Mouse (Mus musculus): ENCODE results near the gene Ccdc188. TPM values are rescaled to one million over a fixed set of nuclear protein-coding genes. Genes with fewer than 3 reads are reported as not detected.

Ccdc188 gene
- polyA plus RNA-seq, 1 experiment from 2014 or later = not detected

DNA sequence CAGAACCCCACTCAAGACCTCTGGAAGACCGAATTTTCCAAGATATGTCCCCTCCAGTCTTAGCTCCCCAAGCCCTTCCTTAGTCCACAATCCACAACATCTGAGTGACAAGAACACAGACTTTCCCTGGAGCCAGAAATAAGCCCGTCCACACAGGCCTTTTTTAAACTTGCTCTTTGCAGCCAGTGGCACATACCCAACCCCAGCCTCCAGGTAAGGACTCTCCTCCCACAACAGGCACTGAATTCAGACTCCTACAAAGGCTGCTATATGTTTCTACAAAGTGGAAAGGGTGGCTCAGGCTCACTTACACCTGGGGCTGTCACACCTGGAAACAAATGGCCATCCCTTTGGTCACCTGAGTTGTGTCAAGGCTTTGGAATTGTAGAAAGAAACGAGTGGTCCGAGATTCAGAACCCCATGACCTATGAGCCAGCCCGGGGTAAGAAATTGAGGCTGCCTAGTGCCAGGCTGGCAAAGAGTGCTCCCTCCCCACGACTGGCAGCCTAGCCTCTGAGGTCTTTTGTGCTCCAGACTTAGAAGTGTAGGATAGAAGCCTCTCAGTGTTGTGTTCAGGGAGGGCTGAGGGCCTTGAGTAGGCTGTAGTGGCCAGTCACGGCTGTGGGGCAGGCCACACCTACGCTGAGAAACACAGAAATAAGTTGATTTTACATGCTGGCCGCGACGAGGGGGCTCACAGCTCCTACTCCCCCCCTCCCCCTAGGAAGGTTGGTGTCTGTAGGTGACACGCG is 16.4 kb downstream of the Ccdc188 start:
- Histone ChIP-seq H3K4me2 (ENCODE audit: low read length) (peak overlapping the region; percentile 86), H3K27ac (ENCODE audit: low read depth) (peak overlapping the region; percentile 89; the same call in 1 of the 2 replicates), H3K9me3 (ENCODE audit: control insufficient read depth, low read length) (no peaks in the 10 kb centered on the region), H3K36me3 (ENCODE audit: control insufficient read depth, insufficient read depth, low read length) (peaks cover 14% of the 10 kb centered on the region), H3K4me3 (ENCODE audit: low read depth, low read length) (peak overlapping the region; percentile 88), H3K4me1 (replicated peaks; ENCODE audit: control insufficient read depth, insufficient read depth, low read length) (peaks cover 30% of the 10 kb centered on the region), H3K9ac (ENCODE audit: low read length) (peak overlapping the region; percentile 83), H3K27me3 (replicated peaks; ENCODE audit: control insufficient read depth, insufficient read depth, low read length) (no peaks in the 10 kb centered on the region)
- 16% methylated on average over 13 of the region's 13 CpGs for WGBS
- ATAC-seq (replicated peaks; ENCODE audit: low FRiP score, low TSS enrichment, low read depth) (peak; percentile 1; the same call in 1 of the 2 replicates), DNase-seq (ENCODE audit: low spot score) (no peak)

DNA sequence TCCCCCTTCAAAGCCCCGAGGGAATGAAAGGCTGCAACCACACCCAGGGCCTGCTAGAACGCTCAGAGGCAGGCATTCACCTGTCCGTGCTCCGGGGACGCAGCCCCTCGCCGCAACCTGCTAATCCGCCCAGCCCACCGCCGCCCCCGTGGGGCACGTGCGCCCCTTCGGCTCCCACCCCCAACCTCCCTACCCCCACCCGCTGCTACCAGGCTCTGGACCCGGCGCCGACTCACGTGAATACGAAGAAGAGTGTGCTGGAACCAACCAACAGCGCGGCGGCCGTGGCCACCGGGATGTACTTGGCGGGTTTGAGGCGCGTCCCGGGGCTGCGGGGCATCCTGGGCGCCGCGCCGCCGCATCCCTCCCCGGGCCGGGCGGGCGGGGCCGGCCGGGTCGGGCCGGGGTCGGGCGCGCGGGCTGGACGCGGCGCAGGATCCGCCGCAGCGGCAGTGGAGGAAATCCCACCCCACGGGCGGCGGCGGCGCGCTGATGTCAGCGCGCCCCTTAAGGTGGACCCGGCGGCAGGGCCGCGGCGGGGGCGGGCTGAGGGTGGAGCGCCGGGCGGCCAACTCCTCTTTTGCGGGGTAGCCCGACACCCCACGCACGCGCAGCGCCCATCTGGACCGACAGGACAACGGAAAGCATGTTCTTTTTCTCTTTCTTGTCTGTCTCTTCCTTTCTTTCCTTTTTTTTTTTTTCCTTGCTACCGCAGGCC is 17.2 kb downstream of the Ccdc188 start, which contains the start of gene Zdhhc8:
TSS of gene Zdhhc8 (minus strand) at position 466 of the 718 bp plus-strand sequence.
- H3K27me3 ChIP-seq (replicated peaks; ENCODE audit: control insufficient read depth, insufficient read depth, low read length) = no peaks in the 10 kb centered on the region
- peaks cover 22% of the 10 kb centered on the region for H3K36me3 ChIP-seq (ENCODE audit: control insufficient read depth, insufficient read depth, low read length)
- H3K4me1 ChIP-seq (replicated peaks; ENCODE audit: control insufficient read depth, insufficient read depth, low read length) = peaks cover 24% of the 10 kb centered on the region
- H3K9ac ChIP-seq (ENCODE audit: low read length) = peak within 1 kb of the TSS; percentile 83
- H3K4me2 ChIP-seq (ENCODE audit: low read length) = peak within 1 kb of the TSS; percentile 86
- no peaks in the 10 kb centered on the region for H3K9me3 ChIP-seq (ENCODE audit: control insufficient read depth, low read length)
- ATAC-seq (replicated peaks; ENCODE audit: low FRiP score, low TSS enrichment, low read depth) = peak; percentile 70
- peak within 1 kb of the TSS; percentile 88 for H3K4me3 ChIP-seq (ENCODE audit: low read depth, low read length)
- under 1% methylated on average over 55 of the region's 79 CpGs for WGBS
- H3K27ac ChIP-seq (ENCODE audit: low read depth) = peak within 1 kb of the TSS; percentile 89
- DNase-seq (ENCODE audit: low spot score) = peak; percentile 84

DNA sequence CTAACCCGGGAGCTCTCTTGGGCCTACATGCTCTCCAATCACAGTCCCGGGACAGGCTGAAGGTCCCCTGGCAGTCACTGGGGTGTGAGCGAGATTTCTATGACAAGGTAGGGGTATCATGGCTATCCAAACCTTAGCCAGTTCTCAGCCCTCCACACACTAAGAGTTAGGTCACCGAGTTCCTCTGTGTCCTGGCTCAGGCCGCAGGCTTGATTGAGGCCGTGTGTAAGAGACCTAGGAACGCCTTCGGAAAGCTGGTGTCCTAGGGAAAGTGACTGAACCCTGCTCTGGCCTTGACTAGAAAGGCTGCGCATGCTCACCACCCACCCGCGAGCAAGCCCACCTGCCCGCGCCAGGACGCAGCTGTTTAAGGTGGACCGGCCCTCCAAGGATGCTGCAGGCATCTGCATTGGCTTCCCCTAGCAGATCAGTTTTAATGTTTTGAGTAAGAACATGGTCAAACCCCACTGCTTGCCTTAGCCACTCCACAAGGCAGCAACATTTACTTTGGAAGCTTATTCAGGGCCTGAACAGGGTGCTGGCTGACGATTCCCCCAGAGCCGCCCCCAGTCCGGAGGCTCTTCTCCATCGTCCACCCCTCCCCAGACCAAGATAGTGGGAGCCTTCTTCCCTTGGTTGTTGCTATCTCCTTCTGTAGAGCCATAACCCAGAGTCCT is 17.8 kb downstream of the Ccdc188 start:
- peak overlapping the region; percentile 83 for H3K9ac ChIP-seq (ENCODE audit: low read length)
- peak overlapping the region; percentile 88 for H3K4me3 ChIP-seq (ENCODE audit: low read depth, low read length)
- peaks cover 22% of the 10 kb centered on the region for H3K4me1 ChIP-seq (replicated peaks; ENCODE audit: control insufficient read depth, insufficient read depth, low read length)
- H3K36me3 ChIP-seq (ENCODE audit: control insufficient read depth, insufficient read depth, low read length) = peaks cover 28% of the 10 kb centered on the region
- peak overlapping the region; percentile 89 for H3K27ac ChIP-seq (ENCODE audit: low read depth)
- peak overlapping the region; percentile 86 for H3K4me2 ChIP-seq (ENCODE audit: low read length)
- H3K27me3 ChIP-seq (replicated peaks; ENCODE audit: control insufficient read depth, insufficient read depth, low read length) = no peaks in the 10 kb centered on the region
- 4% methylated on average over 19 of the region's 19 CpGs for WGBS
- H3K9me3 ChIP-seq (ENCODE audit: control insufficient read depth, low read length) = no peaks in the 10 kb centered on the region
- DNase-seq (ENCODE audit: low spot score) (peak; percentile 83), ATAC-seq (replicated peaks; ENCODE audit: low FRiP score, low TSS enrichment, low read depth) (peak; percentile 70)

DNA sequence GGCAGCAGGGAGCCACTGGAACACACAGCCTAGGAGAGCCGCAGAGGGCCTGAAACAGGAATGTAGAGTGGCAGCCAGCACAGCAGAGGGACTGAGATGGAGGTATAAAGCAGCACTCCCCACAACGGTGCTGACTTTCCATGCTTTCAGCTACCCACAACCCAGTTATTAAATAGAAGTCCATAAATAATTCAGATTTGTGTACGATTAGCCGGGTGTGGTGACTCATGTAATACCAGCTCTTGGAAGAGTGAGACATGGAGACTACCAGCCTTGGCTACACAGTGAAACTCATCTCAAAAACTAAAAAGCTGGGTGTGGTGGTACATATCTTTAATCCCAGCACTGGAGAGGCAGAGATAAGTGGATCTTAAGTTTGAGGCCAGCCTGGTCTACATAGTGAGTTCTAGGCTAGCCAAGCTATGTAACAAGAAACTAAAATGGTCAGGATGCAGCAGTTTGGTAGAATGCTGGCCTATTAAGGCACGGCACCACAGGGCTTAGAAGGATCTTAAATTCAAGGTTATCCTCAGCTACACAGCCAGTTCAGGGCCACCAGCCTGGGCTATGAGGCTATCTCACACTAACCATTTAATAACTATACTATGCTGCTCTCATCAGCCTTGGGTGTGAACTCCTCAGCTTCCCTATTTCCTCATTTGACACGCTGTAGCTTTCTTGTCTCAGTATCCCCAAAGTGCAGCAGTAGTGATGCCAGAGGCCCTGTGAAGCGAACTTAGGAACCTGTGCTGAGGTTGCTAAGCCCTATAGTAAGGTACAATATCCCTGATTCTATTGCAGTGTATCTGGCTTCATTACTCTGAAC is 19.2 kb downstream of the Ccdc188 start:
- Histone ChIP-seq H3K27ac (ENCODE audit: low read depth) (no peak overlapping the region), H3K4me3 (ENCODE audit: low read depth, low read length) (no peak overlapping the region), H3K9me3 (ENCODE audit: control insufficient read depth, low read length) (no peaks in the 10 kb centered on the region), H3K9ac (ENCODE audit: low read length) (no peak overlapping the region), H3K36me3 (ENCODE audit: control insufficient read depth, insufficient read depth, low read length) (peaks cover 42% of the 10 kb centered on the region), H3K4me1 (replicated peaks; ENCODE audit: control insufficient read depth, insufficient read depth, low read length) (peaks cover 22% of the 10 kb centered on the region), H3K27me3 (replicated peaks; ENCODE audit: control insufficient read depth, insufficient read depth, low read length) (no peaks in the 10 kb centered on the region), H3K4me2 (ENCODE audit: low read length) (no peak overlapping the region)
- ATAC-seq (replicated peaks; ENCODE audit: low FRiP score, low TSS enrichment, low read depth) (no peak), DNase-seq (ENCODE audit: low spot score) (no peak)
- 67% methylated on average over 7 of the region's 7 CpGs for WGBS

DNA sequence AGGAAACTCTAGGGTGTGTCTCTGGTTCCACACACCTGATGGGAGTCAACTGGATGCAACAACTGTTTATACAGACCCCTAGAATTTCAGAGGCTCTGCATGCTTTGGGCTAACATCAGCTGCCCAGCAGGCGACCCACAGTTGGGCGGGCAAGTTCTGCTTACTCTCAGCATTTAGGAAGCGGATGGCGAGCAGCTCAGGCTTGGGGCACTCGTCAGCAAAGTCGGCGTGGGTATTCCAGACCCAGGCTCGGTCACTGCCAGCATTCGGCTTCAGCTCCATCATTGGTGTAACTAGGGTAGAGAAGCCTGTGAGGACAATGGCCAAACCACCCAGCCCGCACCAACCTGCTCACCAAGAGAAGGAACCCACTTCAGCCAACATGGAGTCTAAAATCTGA is 23.9 kb downstream of the Ccdc188 start:
- no peak overlapping the region for H3K4me2 ChIP-seq (ENCODE audit: low read length)
- no peaks in the 10 kb centered on the region for H3K27me3 ChIP-seq (replicated peaks; ENCODE audit: control insufficient read depth, insufficient read depth, low read length)
- no peak for DNase-seq (ENCODE audit: low spot score)
- H3K27ac ChIP-seq (ENCODE audit: low read depth) = no peak overlapping the region
- H3K9me3 ChIP-seq (ENCODE audit: control insufficient read depth, low read length) = no peaks in the 10 kb centered on the region
- no peak overlapping the region for H3K9ac ChIP-seq (ENCODE audit: low read length)
- peaks cover 7% of the 10 kb centered on the region for H3K4me1 ChIP-seq (replicated peaks; ENCODE audit: control insufficient read depth, insufficient read depth, low read length)
- H3K36me3 ChIP-seq (ENCODE audit: control insufficient read depth, insufficient read depth, low read length) = peaks cover 89% of the 10 kb centered on the region
- H3K4me3 ChIP-seq (ENCODE audit: low read depth, low read length) = no peak overlapping the region
- 91% methylated on average over 10 of the region's 10 CpGs for WGBS
- no peak for ATAC-seq (replicated peaks; ENCODE audit: low FRiP score, low TSS enrichment, low read depth)

DNA sequence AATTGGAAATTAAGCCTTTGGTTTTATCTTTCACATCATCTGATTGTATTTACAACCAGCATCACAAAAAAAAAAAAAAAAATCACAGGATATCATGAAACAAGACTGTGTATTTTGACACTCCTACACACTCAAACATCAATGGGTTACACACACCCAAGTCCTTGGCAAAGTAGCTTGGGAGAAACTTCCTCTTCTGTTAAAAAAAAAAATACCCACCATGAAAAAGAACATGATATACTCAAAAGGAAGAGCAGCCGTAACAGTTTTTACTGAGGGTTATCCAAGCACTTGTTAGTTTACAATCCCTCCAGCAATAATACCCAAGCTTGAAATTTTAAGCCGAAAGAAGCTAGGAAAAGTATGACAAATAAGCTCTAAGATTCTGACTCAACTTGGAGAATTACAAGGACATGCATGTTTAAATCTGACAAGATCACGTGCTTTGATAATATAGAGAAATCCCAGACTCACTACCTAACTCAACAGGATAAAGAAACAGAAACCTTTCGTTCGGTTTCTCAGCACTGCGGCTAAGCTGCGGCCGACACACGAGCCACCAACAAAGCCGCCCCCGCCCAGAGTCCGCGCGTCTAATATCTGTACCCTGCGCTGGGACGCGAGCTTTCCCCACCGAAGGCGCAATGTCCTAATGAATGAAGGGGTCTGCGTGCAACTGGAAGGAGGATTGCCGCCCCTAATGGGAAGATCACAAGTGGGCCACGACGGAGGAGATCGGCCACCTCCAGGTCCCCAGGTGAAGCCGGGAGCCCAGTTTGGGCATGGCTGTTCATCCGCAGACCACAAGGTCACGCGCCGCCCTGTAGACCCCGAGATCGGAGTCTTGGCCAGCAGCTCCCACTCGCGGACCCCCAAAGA is 30.1 kb downstream of the Ccdc188 start:
- peak overlapping the region; percentile 87 for H3K4me2 ChIP-seq (ENCODE audit: low read length)
- H3K27me3 ChIP-seq (replicated peaks; ENCODE audit: control insufficient read depth, insufficient read depth, low read length) = no peaks in the 10 kb centered on the region
- H3K4me1 ChIP-seq (replicated peaks; ENCODE audit: control insufficient read depth, insufficient read depth, low read length) = peaks cover 27% of the 10 kb centered on the region
- ATAC-seq (replicated peaks; ENCODE audit: low FRiP score, low TSS enrichment, low read depth) (no peak), DNase-seq (ENCODE audit: low spot score) (no peak)
- peak overlapping the region; percentile 89 for H3K27ac ChIP-seq (ENCODE audit: low read depth)
- H3K36me3 ChIP-seq (ENCODE audit: control insufficient read depth, insufficient read depth, low read length) = peaks cover 69% of the 10 kb centered on the region
- peak overlapping the region; percentile 80 for H3K4me3 ChIP-seq (ENCODE audit: low read depth, low read length)
- WGBS = under 1% methylated on average over 33 of the region's 33 CpGs
- H3K9ac ChIP-seq (ENCODE audit: low read length) = peak overlapping the region; percentile 65
- no peaks in the 10 kb centered on the region for H3K9me3 ChIP-seq (ENCODE audit: control insufficient read depth, low read length)

DNA sequence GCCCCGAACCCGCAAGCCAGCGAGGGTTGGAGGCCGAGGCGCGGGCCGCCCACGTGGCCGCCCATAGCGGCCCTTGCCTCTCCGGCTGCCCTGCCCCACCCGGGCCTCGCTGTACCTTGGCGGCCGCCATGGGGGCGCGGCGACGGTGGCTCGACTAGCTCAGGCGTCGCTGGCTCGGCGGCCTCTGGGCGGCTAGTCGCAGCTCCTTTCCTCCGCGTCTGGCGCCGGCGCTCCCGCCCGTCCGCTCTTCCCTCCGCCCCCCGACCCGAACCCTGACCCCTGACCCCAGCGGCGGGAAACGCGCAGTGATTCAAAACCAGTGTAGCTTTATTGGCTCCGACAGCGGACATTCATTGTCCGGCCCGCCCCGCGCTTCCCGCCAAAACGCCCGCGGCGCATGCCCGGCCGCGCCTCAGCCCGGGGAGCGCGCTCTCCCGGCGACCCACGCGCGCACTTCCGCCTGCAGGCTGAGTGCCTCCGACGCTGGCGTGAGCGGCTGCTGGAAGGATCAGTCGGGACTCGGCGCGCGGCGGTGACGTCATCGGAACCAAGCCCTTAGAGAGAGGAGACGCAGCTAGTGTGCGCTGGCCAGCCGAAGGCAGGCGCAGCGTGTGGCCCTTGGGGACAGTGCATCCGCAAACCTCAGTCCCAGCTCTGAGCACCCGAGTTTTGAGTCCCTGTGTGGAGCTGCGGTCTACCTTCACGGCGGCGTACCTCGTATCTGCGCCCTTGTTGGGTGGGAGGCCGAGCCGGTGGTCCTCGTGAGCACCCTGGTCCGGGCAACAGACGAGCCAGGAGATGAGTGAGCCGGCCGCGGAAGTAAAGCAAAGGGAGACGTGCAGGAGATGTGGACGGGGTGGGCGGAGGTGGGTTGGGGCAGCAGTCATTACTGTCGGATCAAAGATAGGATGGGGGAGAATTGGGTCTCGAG is 31.0 kb downstream of the Ccdc188 start, which contains the start of the genes Trmt2a and Ranbp1:
TSS of gene Trmt2a (plus strand) at position 247 of the 931 bp plus-strand sequence.
TSS of gene Ranbp1 (minus strand) at position 300 of the 931 bp plus-strand sequence.
- H3K9me3 ChIP-seq (ENCODE audit: control insufficient read depth, low read length) = no peaks in the 10 kb centered on the region
- peak; percentile 95 for ATAC-seq (replicated peaks; ENCODE audit: low FRiP score, low TSS enrichment, low read depth)
- under 1% methylated on average over 97 of the region's 102 CpGs for WGBS

More for the DNA sequence above, 31.0 kb downstream of the Ccdc188 start, which contains the start of the genes Trmt2a and Ranbp1:
- Histone ChIP-seq H3K4me3 (ENCODE audit: low read depth, low read length) (peak within 1 kb of the TSS; percentile 80), H3K27ac (ENCODE audit: low read depth) (peak within 1 kb of the TSS; percentile 91), H3K27me3 (replicated peaks; ENCODE audit: control insufficient read depth, insufficient read depth, low read length) (no peaks in the 10 kb centered on the region), H3K4me2 (ENCODE audit: low read length) (peak within 1 kb of the TSS; percentile 87), H3K9ac (ENCODE audit: low read length) (peak within 1 kb of the TSS; percentile 65), H3K4me1 (replicated peaks; ENCODE audit: control insufficient read depth, insufficient read depth, low read length) (peaks cover 27% of the 10 kb centered on the region), H3K36me3 (ENCODE audit: control insufficient read depth, insufficient read depth, low read length) (peaks cover 69% of the 10 kb centered on the region)
- peak; percentile 99 for DNase-seq (ENCODE audit: low spot score)
